Mouse (Mus musculus) skeletal muscle tissue, adult 2 months (tissue): ENCODE results near the gene Tmem132d.
"Not testable (repeated sequence)": the region's sequence is repeated elsewhere in the genome, so short reads cannot be mapped to it uniquely, and the experiment has no call there.

Experiments used
- DNase-seq: peaks from one replicate; pipeline ENCODE4 v3.0.0-alpha.2; 2012; ENCODE audit warnings: low read depth, low spot score

Tmem132d gene

DNA sequence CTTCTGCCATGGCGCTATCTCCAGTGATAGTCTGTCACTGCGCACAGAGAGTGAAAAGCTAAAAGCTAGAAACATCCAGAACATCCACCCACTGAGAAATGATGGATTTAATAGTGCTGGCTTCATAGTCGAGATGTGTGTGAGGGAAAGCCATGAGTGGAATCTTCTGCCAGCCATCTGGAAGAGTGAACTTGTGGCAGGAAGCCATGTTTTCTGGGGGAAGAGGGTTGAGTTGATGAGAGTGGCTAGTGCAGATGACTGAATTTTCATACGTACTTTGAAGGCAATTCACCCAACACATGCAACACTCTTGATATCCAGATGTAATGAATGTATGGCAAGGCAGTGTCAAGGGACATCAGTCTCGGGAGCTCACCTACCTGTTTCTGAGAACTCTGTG is 342.3 kb downstream of the Tmem132d start:
- DNase-seq = no peak

- DNase-seq = no peak
These were observed 357.4 kb downstream of the Tmem132d start for GRCm38 (mm10) chr5:128075456-128075855.

DNA sequence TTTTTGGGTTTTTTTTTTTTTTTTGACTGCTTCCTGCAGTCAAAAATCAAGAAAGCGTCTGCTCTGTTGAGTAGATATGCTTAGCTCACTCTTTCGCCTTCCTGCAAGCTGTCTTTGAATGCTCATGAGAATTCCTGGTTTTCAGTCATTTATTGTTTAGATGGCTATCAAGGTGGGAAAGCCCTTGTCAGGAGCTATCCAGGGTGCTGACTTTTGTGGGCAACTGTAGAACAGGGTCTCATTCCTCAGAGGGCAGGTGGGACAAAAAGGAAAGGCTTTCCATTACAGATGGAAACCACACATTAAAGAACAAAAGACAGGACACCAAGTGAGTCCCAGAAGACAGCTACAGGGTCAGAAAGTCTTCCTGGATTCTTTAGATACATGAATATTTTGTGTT is 360.3 kb downstream of the Tmem132d start:
- no peak for DNase-seq

- DNase-seq = no peak
These were observed 391.1 kb downstream of the Tmem132d start for GRCm38 (mm10) chr5:128041781-128042180.

- no peak for DNase-seq
These were observed 392.8 kb downstream of the Tmem132d start for GRCm38 (mm10) chr5:128040036-128040435.

GRCm38 (mm10) chr5:128027076-128027475 is 405.8 kb downstream of the Tmem132d start:
- DNase-seq = no peak

GRCm38 (mm10) chr5:128004666-128005065 is 428.2 kb downstream of the Tmem132d start:
- DNase-seq = no peak

GRCm38 (mm10) chr5:127996526-127997245 is 436.2 kb downstream of the Tmem132d start:
- no peak for DNase-seq

DNA sequence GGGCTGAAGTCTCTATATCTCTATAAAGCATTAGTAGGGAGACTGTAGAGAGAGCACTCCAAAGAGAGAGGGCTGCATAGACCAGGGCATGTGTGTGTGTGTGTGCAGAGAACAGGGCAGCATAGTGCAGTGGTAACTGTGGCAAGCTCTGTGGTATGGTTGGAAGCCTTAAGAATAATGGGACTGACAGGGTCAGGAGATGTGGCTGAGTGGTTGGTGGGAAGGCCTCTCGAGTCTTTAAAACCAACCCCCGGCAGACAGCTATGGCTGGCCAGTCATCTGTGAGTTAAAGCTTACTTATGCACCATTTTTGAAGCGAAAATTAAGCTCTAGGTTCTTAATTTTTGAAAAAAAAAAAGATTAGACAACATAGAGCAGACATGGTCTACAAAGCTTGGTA is 439.4 kb downstream of the Tmem132d start:
- no peak for DNase-seq

GRCm38 (mm10) chr5:127990826-127991225 is 442.1 kb downstream of the Tmem132d start:
- DNase-seq = no peak

GRCm38 (mm10) chr5:127980003-127980358 is 452.9 kb downstream of the Tmem132d start:
- not testable (repeated sequence) for DNase-seq

DNA sequence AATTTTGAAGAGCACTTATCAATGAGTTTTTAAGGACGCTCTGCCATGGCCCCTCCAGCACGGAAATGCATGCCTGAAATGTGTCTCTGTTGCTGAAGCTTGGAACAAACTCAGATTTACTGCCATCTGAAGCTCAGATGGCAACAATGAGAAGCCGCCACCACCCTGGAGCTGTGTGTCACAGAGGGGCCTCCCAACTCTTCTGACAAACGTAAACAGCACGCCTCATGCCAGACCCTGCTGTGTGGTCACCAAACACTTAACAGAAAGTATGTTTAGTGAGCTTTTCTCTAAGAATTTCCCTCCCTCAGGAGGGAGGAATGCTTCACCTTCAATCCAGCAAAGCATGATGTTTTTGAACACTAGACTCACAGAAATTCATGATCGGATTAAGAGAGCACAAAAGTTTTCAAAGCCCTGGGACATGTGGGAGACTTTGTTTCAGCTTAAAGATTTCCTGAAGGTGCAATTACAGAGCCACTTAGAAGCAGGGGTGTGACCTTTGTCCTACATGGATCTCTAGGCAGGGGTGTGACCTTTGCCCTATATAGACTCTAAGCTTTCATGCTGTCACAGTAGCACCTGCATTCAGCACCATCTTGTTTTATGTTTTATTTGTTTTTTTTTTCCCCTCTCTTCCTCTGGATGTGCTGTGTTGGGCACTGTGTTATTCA is 453.4 kb downstream of the Tmem132d start:
- no peak for DNase-seq

DNA sequence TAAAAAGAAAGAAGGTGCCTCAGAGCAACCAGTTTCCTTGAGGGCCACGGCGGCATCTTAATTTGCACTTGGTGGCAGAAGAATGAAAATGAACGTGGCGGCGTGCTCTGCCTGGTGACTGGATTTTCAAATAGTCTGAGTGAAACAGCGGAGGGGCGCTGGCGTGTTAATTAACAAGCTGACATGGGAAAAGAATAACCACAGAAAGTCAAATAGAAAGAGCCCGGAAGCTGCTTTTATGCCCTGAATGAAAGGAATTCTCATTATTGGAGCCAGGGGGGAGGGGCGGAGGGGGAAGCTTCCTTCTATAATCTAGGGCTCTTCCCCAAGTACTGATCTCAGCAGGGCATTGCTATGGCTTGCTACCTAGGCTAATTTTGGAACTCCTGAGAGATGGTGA is 456.2 kb downstream of the Tmem132d start:
- DNase-seq = no peak

DNA sequence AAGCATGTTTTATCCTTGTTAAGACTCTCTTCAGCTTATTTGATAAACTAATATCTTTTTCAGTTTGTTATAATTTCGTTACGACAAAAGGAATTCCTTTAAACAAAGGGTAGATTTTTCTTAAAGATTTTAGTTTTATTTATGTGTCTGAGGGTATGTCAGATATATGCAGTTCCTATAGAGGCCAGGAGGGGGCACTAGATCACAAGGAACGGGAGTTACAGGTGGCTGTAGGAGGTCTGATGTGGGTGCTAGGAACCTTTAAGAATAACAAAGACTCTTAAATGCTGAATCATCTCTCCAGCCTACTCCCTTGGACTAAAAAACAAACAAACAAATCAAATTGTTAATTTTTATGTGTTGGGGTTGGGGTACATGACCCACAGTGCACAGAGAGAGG is 467.2 kb downstream of the Tmem132d start:
- DNase-seq = no peak

GRCm38 (mm10) chr5:127962656-127963055 is 470.2 kb downstream of the Tmem132d start:
- no peak for DNase-seq

DNA sequence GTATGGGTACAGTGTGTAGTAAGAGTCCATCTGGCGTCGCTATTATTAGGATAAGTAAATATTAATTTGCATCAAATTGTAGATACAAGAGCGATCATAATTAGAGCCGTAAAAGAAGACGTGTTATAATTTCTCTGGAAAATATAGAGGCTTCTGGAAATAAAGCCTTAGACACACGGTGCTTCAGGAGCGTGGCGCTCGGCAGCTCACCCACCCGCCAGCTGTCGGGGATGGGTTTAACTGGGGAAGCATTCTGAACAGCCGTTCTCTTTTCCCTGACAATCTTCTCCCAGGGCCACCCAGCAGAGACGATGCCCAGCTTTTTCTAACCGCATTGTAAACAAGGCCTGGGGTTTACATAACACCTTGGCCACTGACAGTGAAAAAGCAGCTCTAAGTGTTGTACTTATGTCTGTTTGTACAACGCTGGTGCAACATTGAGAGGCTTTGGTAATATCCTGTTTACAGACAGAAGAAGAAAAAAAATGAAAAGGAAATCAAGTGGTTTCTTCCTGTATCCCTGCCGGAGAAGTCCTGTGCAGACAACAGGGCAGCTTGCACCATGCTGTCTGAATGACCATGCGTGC is 476.3 kb downstream of the Tmem132d start:
- no peak for DNase-seq

DNA sequence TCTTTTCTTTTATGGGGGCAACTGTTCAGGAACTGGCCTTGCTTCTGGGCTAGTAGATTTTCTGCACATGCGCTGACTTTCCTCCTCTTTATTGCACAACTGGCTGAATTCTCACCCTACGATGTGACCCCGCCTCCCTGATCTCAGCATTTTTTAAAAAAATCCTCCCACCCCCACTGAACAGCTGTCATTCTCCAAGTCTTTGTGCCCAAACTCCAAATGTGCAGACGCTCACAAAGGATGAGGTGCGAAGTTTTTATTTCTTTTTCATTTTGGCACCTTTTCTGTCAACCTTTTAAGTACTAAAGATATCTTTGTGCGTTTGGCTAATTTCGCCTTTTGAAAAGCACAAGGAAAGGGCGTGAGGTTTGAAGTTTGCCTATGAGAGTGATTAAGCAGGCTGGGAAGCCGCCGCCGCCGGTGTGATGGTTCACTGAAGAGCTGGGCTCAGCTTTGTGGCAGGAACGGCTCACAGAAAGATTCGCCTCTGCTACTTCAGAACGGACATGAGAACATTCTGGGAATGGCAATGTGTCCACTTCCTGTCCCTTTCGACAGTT is 478.6 kb downstream of the Tmem132d start:
- DNase-seq = no peak

- no peak for DNase-seq
These were observed 480.1 kb downstream of the Tmem132d start for GRCm38 (mm10) chr5:127952800-127953199.

DNA sequence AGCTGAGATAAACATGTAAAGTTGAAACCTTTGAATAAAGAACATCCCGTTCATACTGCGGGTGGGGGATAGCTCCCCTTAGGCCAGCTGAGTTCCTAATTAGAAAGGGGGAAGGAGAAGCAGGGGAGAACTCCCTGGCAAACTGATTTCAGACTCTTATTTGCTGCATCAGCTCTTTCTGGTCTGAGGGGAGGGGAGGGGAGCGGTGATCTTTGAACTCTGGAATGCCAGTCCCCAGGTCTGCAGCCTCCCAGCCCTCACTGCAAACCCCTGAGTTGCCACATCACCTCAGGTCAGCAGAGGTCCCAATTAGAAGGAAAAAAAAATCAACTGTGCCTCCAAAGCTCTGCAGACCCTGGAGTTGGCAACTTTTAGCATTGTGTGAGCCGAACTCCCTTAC is 482.3 kb downstream of the Tmem132d start:
- no peak for DNase-seq

GRCm38 (mm10) chr5:127947275-127947674 is 485.6 kb downstream of the Tmem132d start:
- no peak for DNase-seq

- DNase-seq = not testable (repeated sequence)
These were observed 490.7 kb downstream of the Tmem132d start for GRCm38 (mm10) chr5:127942171-127942570.

DNA sequence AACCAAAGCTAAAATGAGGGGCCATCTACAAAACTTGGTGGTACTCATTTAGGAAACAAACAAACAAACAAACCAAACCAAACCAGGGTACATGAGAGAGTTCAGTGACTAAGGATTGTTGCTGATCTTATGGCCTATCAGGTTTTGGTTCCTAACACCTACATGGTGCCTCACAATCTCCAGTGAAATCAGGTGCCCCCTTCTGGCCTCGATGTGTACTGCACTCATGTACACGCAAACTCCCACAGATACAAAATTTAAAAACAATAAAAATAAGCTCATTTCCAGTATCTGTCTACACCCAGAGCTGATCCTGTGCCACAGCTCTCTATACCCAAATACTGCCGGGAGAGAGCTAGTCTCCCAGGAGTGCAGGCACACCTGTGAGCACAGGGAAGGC is 495.0 kb downstream of the Tmem132d start:
- no peak for DNase-seq

- DNase-seq = no peak
These were observed 503.2 kb downstream of the Tmem132d start for GRCm38 (mm10) chr5:127929687-127930086.
